Mouse (Mus musculus): ENCODE data around the gene Stn1.

DNA sequence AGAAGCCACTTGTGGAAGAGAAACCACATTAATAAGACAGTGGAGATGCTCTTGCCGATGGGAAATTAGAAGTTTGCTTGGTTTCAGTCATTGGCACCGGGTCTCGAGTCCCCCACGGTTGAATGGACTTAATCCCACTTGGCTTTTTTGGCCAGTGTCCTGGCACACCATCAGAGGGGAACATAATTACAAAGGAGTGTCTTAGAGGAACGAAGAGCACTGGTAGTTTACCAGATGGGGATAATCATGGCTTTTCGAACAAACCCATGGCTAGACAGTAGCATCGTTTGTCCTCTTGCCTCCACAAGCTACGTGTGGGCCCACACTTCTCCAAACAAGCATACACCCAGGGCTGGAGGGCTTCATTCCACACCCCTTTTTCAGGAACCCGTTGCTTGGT, 40.0 kb downstream of the Stn1 start:
- TF ChIP-seq GATA1 (IDR thresholded peaks at IDR 0.05; ENCODE audit: borderline replicate concordance, low read length), result no peak
- TF ChIP-seq FLI1 (IDR thresholded peaks at IDR 0.05; ENCODE audit: low read length), result no peak
